Comparison of ENCODE assay signal across 36 mouse cellular contexts in genomic region chr4:130236361-130236760, GRCm38 (mm10). TPM values are rescaled to one million over a fixed set of nuclear protein-coding genes. Genes with fewer than 3 reads are reported as not detected.
DNase-seq lines count a peak whose midpoint lies in the region; ATAC-seq lines count a peak whose summit lies in the region.
"Had no signal": no experiment of that assay in that cellular context is flagged by ENCODE, and none has a peak within 500 bp of the region (broad histone marks: within the 10 kb centered on the region; RNA-seq: fewer than 3 reads in every experiment).

No protein-coding gene starts in this region.

- H3K36me3 ChIP-seq in embryonic facial prominence, embryonic 14.5 days (ENCODE audit: control insufficient read depth, insufficient read depth, low read length) = no peaks in the 10 kb centered on the region
- H3K36me3 ChIP-seq in embryonic facial prominence, embryonic 10.5 days (replicated peaks) = no peaks in the 10 kb centered on the region
- H3K36me3 ChIP-seq: embryonic facial prominence, embryonic 15.5 days; forebrain, embryonic 12.5 days; G1E; heart, embryonic 15.5 days; limb, embryonic 10.5 days; limb, embryonic 15.5 days; liver, embryonic 13.5 days; stomach, embryonic 15.5 days had no signal

- H3K27me3 ChIP-seq in embryonic facial prominence, embryonic 14.5 days (replicated peaks; ENCODE audit: control insufficient read depth, insufficient read depth, low read length) = no peaks in the 10 kb centered on the region
- no peaks in the 10 kb centered on the region for H3K27me3 ChIP-seq in embryonic facial prominence, embryonic 10.5 days (replicated peaks; ENCODE audit: low read depth, poor library complexity, severe bottlenecking)
- H3K27me3 ChIP-seq: embryonic facial prominence, embryonic 15.5 days; forebrain, embryonic 12.5 days; heart, embryonic 15.5 days; limb, embryonic 15.5 days; stomach, embryonic 15.5 days had no signal

- WGBS in embryonic facial prominence, embryonic 14.5 days = 57% methylated on average over 8 of the region's 8 CpGs
- WGBS in embryonic facial prominence, embryonic 10.5 days = 61% methylated on average over 8 of the region's 8 CpGs

- no peaks in the 10 kb centered on the region for H3K4me1 ChIP-seq in embryonic facial prominence, embryonic 14.5 days (ENCODE audit: control insufficient read depth, insufficient read depth, low read length)
- H3K4me1 ChIP-seq in embryonic facial prominence, embryonic 10.5 days = no peaks in the 10 kb centered on the region
- H3K4me1 ChIP-seq: embryonic facial prominence, embryonic 15.5 days; forebrain, embryonic 12.5 days; heart, embryonic 15.5 days; limb, embryonic 10.5 days; limb, embryonic 15.5 days; stomach, embryonic 15.5 days had no signal

- H3K4me2 ChIP-seq in embryonic facial prominence, embryonic 14.5 days (ENCODE audit: low read depth, low read length) = no peak overlapping the region
- H3K4me2 ChIP-seq: embryonic facial prominence, embryonic 15.5 days; forebrain, embryonic 12.5 days; heart, embryonic 15.5 days; limb, embryonic 15.5 days; liver, embryonic 13.5 days; stomach, embryonic 15.5 days had no signal

- H3K9ac ChIP-seq in embryonic facial prominence, embryonic 14.5 days (ENCODE audit: low read depth, low read length) = no peak overlapping the region
- H3K9ac ChIP-seq: embryonic facial prominence, embryonic 15.5 days; forebrain, embryonic 12.5 days; heart, embryonic 15.5 days; limb, embryonic 15.5 days; liver, embryonic 13.5 days; stomach, embryonic 15.5 days had no signal

- H3K27ac ChIP-seq in embryonic facial prominence, embryonic 14.5 days (replicated peaks; ENCODE audit: low read depth, low read length) = no peak overlapping the region
- H3K27ac ChIP-seq in embryonic facial prominence, embryonic 10.5 days (replicated peaks) = no peak overlapping the region
- H3K27ac ChIP-seq: embryonic facial prominence, embryonic 15.5 days; forebrain, embryonic 12.5 days; heart, embryonic 15.5 days; limb, embryonic 10.5 days; limb, embryonic 15.5 days; liver, embryonic 13.5 days; macrophage; stomach, embryonic 15.5 days had no signal

- no peak overlapping the region for H3K4me3 ChIP-seq in embryonic facial prominence, embryonic 14.5 days (ENCODE audit: low read depth, low read length)
- H3K4me3 ChIP-seq in embryonic facial prominence, embryonic 10.5 days = no peak overlapping the region
- H3K4me3 ChIP-seq: embryonic facial prominence, embryonic 15.5 days; forebrain, embryonic 12.5 days; heart, embryonic 15.5 days; limb, embryonic 10.5 days; limb, embryonic 15.5 days; liver, embryonic 13.5 days; stomach, embryonic 15.5 days had no signal

- DNase-seq in embryonic facial prominence, embryonic 14.5 days (ENCODE audit: low spot score) = peak; percentile 33
- no peak for DNase-seq in embryonic facial prominence, embryonic 10.5 days (ENCODE audit: low spot score)
- peak; percentile 16 for DNase-seq in kidney, postnatal 10 days
- no peak for DNase-seq in kidney, postnatal 25 days
- peak; percentile 54 for DNase-seq in adrenal gland, postnatal 25 days
- peak; percentile 59 for DNase-seq in mesoderm, embryonic 11.5 days (ENCODE audit: low read depth, low spot score)
- no peak for DNase-seq in spleen, postnatal 14 days (ENCODE audit: low spot score in 2 of 2)
- DNase-seq in layer of hippocampus, adult 18-20 months (ENCODE audit: low spot score in 2 of 2) = no peak
- DNase-seq: cerebellum, adult 11 months; cerebellum, adult 9-10 months; gastrocnemius, postnatal 10 days; liver, embryonic 13.5 days; lung, adult 18-20 months; lung, postnatal 10 days; midbrain, embryonic 14.5 days; retina, postnatal 1 day; right cerebral cortex, postnatal 14 days had no signal

- no peak for ATAC-seq in embryonic facial prominence, embryonic 14.5 days (ENCODE audit: low read depth)
- ATAC-seq: hindbrain, embryonic 16.5 days had no signal

- H3K9me3 ChIP-seq in embryonic facial prominence, embryonic 14.5 days (ENCODE audit: control insufficient read depth, low read length) = no peaks in the 10 kb centered on the region
- peaks cover 5% of the 10 kb centered on the region; the same call in 1 of the 2 replicates for H3K9me3 ChIP-seq in embryonic facial prominence, embryonic 10.5 days
- H3K9me3 ChIP-seq: embryonic facial prominence, embryonic 15.5 days; forebrain, embryonic 12.5 days; G1E; heart, embryonic 15.5 days; limb, embryonic 15.5 days; liver, embryonic 13.5 days; stomach, embryonic 15.5 days had no signal

RNA-seq across cellular contexts. Expression of gene Gm853, which starts 14.2 kb away (rescaled TPM):
- not detected in 2 replicates for polyA plus RNA-seq in embryonic facial prominence, embryonic 14.5 days (2014; fragmentation: Nextera tagmentation; extraction: Ambion mirVana)
- not detected in 2 replicates for polyA plus RNA-seq in embryonic facial prominence, embryonic 10.5 days (2016; fragmentation: Nextera tagmentation; extraction: Ambion mirVana)
- not detected in 2 replicates for total RNA-seq in adrenal gland, postnatal 25 days (2021)
- not detected for total RNA-seq in layer of hippocampus, adult 18-20 months (2021)
- total RNA-seq: common myeloid progenitor, adult 5-6 weeks; gastrocnemius, postnatal 10 days; granulocyte monocyte progenitor cell, adult 5-6 weeks; heart, postnatal 25 days; left cerebral cortex, postnatal 10 days; megakaryocyte-erythroid progenitor cell, adult 5-6 weeks; monocyte, adult 5-6 weeks had no signal
- polyA plus RNA-seq: embryonic facial prominence, embryonic 15.5 days; forebrain, embryonic 12.5 days; G1E; heart, embryonic 15.5 days; intestine, embryonic 14.5 days; limb, embryonic 10.5 days; limb, embryonic 15.5 days; liver, embryonic 13.5 days; macrophage; midbrain, embryonic 14.5 days; neural tube, embryonic 14.5 days; small intestine, adult 2 months; stomach, embryonic 15.5 days; urinary bladder, adult 2 months had no signal

RNA-seq across cellular contexts. Expression of gene Serinc2, which starts 42.6 kb away (rescaled TPM):
- 89.2 and 113 TPM in 2 replicates for polyA plus RNA-seq in embryonic facial prominence, embryonic 14.5 days (2014; fragmentation: Nextera tagmentation; extraction: Ambion mirVana)
- polyA plus RNA-seq in embryonic facial prominence, embryonic 10.5 days (2016; fragmentation: Nextera tagmentation; extraction: Ambion mirVana) = 43.6 and 60.0 TPM in 2 replicates
- 0.85 and 0.90 TPM in 2 replicates for total RNA-seq in adrenal gland, postnatal 25 days (2021)
- 10 to 100 TPM in 1 of 2 experiments, 1 to 10 TPM in 1; 9.4 to 11.2 TPM for total RNA-seq in layer of hippocampus, adult 18-20 months (2021)
- total RNA-seq: common myeloid progenitor, adult 5-6 weeks; G1E; granulocyte monocyte progenitor cell, adult 5-6 weeks; megakaryocyte-erythroid progenitor cell, adult 5-6 weeks; monocyte, adult 5-6 weeks had no signal
- polyA plus RNA-seq: G1E, macrophage had no signal

Comparison
In these comparisons a context has a peak if more than half of its experiments do, and no peak if none do; other contexts are left out.
1. DNase-seq: peak in embryonic facial prominence, embryonic 14.5 days (single experiment), kidney, postnatal 10 days (single experiment), adrenal gland, postnatal 25 days (single experiment) and mesoderm, embryonic 11.5 days (single experiment); none in embryonic facial prominence, embryonic 10.5 days (single experiment), kidney, postnatal 25 days (0 of 2), spleen, postnatal 14 days (0 of 2) and layer of hippocampus, adult 18-20 months (0 of 2).